Mouse (Mus musculus): ENCODE results near the gene Spef1. TPM values are rescaled to one million over a fixed set of nuclear protein-coding genes. Genes with fewer than 3 reads are reported as not detected.
A peak's percentile ranks its signal among the peaks of the same experiment; 100 is the strongest.

Gene Spef1
- total and polyA plus RNA-seq, 3 experiments: 0.75 to 5.6 (median 1.4) TPM

GRCm38 (mm10) chr2:131127161-131127730, 59.8 kb downstream of the Spef1 start, which contains the start of gene Hspa12b:
Hspa12b (plus strand) TSS chr2:131127280.
- Histone ChIP-seq H3K4me3 (ENCODE audit: low read depth, low read length) (peak within 1 kb of the TSS; percentile 72), H3K9me3 (replicated peaks) (no peaks in the 10 kb centered on the region), H3K36me3 (replicated peaks) (no peaks in the 10 kb centered on the region), H3K4me1 (ENCODE audit: insufficient read depth, low read depth, low read length) (peaks cover 72% of the 10 kb centered on the region), H3K27me3 (ENCODE audit: insufficient read depth, low read length) (peaks cover 29% of the 10 kb centered on the region)
- ATAC-seq (ENCODE audit: extremely low read depth, insufficient number of reproducible peaks, low FRiP score, poor library complexity, severe bottlenecking): peak; percentile 55
- no peak for TF ChIP-seq POLR2AphosphoS5 (IDR thresholded peaks at IDR 0.05; ENCODE audit: insufficient replicate concordance, low read depth, low read length)
- no peak for TF ChIP-seq TAL1 (conservative IDR thresholded peaks at IDR 0.05; ENCODE audit: low read depth, low read length)
- no peak for TF ChIP-seq CTCF (IDR thresholded peaks at IDR 0.05; ENCODE audit: low read depth, low read length)
- TF ChIP-seq GATA2 (IDR thresholded peaks at IDR 0.05; ENCODE audit: borderline replicate concordance, low read depth, low read length): no peak
- TF ChIP-seq GATA1 (IDR thresholded peaks at IDR 0.05; ENCODE audit: borderline replicate concordance, low read length): no peak
- DNase-seq (ENCODE audit: low spot score): peak; percentile 68

GRCm38 (mm10) chr2:131125964-131126815, 60.9 kb downstream of the Spef1 start:
- no peaks in the 10 kb centered on the region for H3K36me3 ChIP-seq (replicated peaks)
- ATAC-seq (ENCODE audit: extremely low read depth, insufficient number of reproducible peaks, low FRiP score, poor library complexity, severe bottlenecking) (no peak), DNase-seq (ENCODE audit: low spot score) (no peak)
- H3K27me3 ChIP-seq (ENCODE audit: insufficient read depth, low read length): peaks cover 29% of the 10 kb centered on the region
- TF ChIP-seq GATA2 (IDR thresholded peaks at IDR 0.05; ENCODE audit: borderline replicate concordance, low read depth, low read length): no peak
- TF ChIP-seq POLR2AphosphoS5 (IDR thresholded peaks at IDR 0.05; ENCODE audit: insufficient replicate concordance, low read depth, low read length): no peak
- TF ChIP-seq GATA1 (IDR thresholded peaks at IDR 0.05; ENCODE audit: borderline replicate concordance, low read length): no peak
- TF ChIP-seq TAL1 (conservative IDR thresholded peaks at IDR 0.05; ENCODE audit: low read depth, low read length): no peak
- no peak for TF ChIP-seq CTCF (IDR thresholded peaks at IDR 0.05; ENCODE audit: low read depth, low read length)
- H3K4me1 ChIP-seq (ENCODE audit: insufficient read depth, low read depth, low read length): peaks cover 62% of the 10 kb centered on the region
- peak overlapping the region; percentile 28; the same call in 1 of the 2 replicates for H3K4me3 ChIP-seq (ENCODE audit: low read depth, low read length)
- H3K9me3 ChIP-seq (replicated peaks): no peaks in the 10 kb centered on the region

GRCm38 (mm10) chr2:131125157-131125963, 61.7 kb downstream of the Spef1 start:
- TF ChIP-seq GATA2 (IDR thresholded peaks at IDR 0.05; ENCODE audit: borderline replicate concordance, low read depth, low read length) (no peak), TAL1 (conservative IDR thresholded peaks at IDR 0.05; ENCODE audit: low read depth, low read length) (no peak), GATA1 (IDR thresholded peaks at IDR 0.05; ENCODE audit: borderline replicate concordance, low read length) (no peak), CTCF (IDR thresholded peaks at IDR 0.05; ENCODE audit: low read depth, low read length) (no peak), POLR2AphosphoS5 (IDR thresholded peaks at IDR 0.05; ENCODE audit: insufficient replicate concordance, low read depth, low read length) (no peak)
- Histone ChIP-seq H3K4me3 (ENCODE audit: low read depth, low read length) (no peak overlapping the region; the same call in 1 of the 2 replicates), H3K27me3 (ENCODE audit: insufficient read depth, low read length) (peaks cover 29% of the 10 kb centered on the region), H3K9me3 (replicated peaks) (no peaks in the 10 kb centered on the region), H3K4me1 (ENCODE audit: insufficient read depth, low read depth, low read length) (peaks cover 60% of the 10 kb centered on the region), H3K36me3 (replicated peaks) (no peaks in the 10 kb centered on the region)
- DNase-seq (ENCODE audit: low spot score): no peak
- ATAC-seq (ENCODE audit: extremely low read depth, insufficient number of reproducible peaks, low FRiP score, poor library complexity, severe bottlenecking): no peak

GRCm38 (mm10) chr2:131124166-131124565, 62.9 kb downstream of the Spef1 start:
- no peaks in the 10 kb centered on the region for H3K36me3 ChIP-seq (replicated peaks)
- ATAC-seq (ENCODE audit: extremely low read depth, insufficient number of reproducible peaks, low FRiP score, poor library complexity, severe bottlenecking) (no peak), DNase-seq (ENCODE audit: low spot score) (no peak)
- TF ChIP-seq POLR2AphosphoS5 (IDR thresholded peaks at IDR 0.05; ENCODE audit: insufficient replicate concordance, low read depth, low read length) (no peak), CTCF (IDR thresholded peaks at IDR 0.05; ENCODE audit: low read depth, low read length) (no peak), TAL1 (conservative IDR thresholded peaks at IDR 0.05; ENCODE audit: low read depth, low read length) (no peak), GATA2 (IDR thresholded peaks at IDR 0.05; ENCODE audit: borderline replicate concordance, low read depth, low read length) (no peak), GATA1 (IDR thresholded peaks at IDR 0.05; ENCODE audit: borderline replicate concordance, low read length) (no peak)
- no peaks in the 10 kb centered on the region for H3K9me3 ChIP-seq (replicated peaks)
- peaks cover 28% of the 10 kb centered on the region for H3K27me3 ChIP-seq (ENCODE audit: insufficient read depth, low read length)
- peaks cover 52% of the 10 kb centered on the region for H3K4me1 ChIP-seq (ENCODE audit: insufficient read depth, low read depth, low read length)
- no peak overlapping the region for H3K4me3 ChIP-seq (ENCODE audit: low read depth, low read length)

Other genes starting within 250 kb of the Spef1 start
- gene Gfra4, start 144.2 kb downstream of the Spef1 start, total RNA-seq (2014; fragmentation: Nextera tagmentation): not detected in 2 replicates
- gene Gfra4, start 144.2 kb downstream of the Spef1 start, total RNA-seq (2017): not detected in 2 replicates
- not detected in 2 replicates for gene Gfra4, start 144.2 kb downstream of the Spef1 start, polyA plus RNA-seq (2012)
- gene Adam33, start 123.5 kb downstream of the Spef1 start, total RNA-seq (2014; fragmentation: Nextera tagmentation): not detected in 2 replicates
- gene Adam33, start 123.5 kb downstream of the Spef1 start, total RNA-seq (2017): 0.06 and 0.27 TPM in 2 replicates
- not detected in 2 replicates for gene Adam33, start 123.5 kb downstream of the Spef1 start, polyA plus RNA-seq (2012)
- not detected in 2 replicates for gene Siglec1, start 100.5 kb downstream of the Spef1 start, total RNA-seq (2014; fragmentation: Nextera tagmentation)
- gene Siglec1, start 100.5 kb downstream of the Spef1 start, total RNA-seq (2017): 0.06 and 0.16 TPM in 2 replicates
- not detected in 2 replicates for gene Siglec1, start 100.5 kb downstream of the Spef1 start, polyA plus RNA-seq (2012)
- 0.83 and 0.98 TPM in 2 replicates for gene Hspa12b, start 60.0 kb downstream of the Spef1 start, total RNA-seq (2014; fragmentation: Nextera tagmentation)
- gene Hspa12b, start 60.0 kb downstream of the Spef1 start, total RNA-seq (2017): 1.8 and 2.2 TPM in 2 replicates
- 2.9 TPM in 2 replicates for gene Hspa12b, start 60.0 kb downstream of the Spef1 start, polyA plus RNA-seq (2012)
- not detected in 2 replicates for gene Gm11037, start 53.8 kb downstream of the Spef1 start, total RNA-seq (2014; fragmentation: Nextera tagmentation)
- not detected in 2 replicates for gene Gm11037, start 53.8 kb downstream of the Spef1 start, total RNA-seq (2017)
- gene Gm11037, start 53.8 kb downstream of the Spef1 start, polyA plus RNA-seq (2012): not detected in 2 replicates
- gene 1700037H04Rik, start 27.2 kb downstream of the Spef1 start, total RNA-seq (2014; fragmentation: Nextera tagmentation): 81.9 and 98.7 TPM in 2 replicates
- gene 1700037H04Rik, start 27.2 kb downstream of the Spef1 start, total RNA-seq (2017): 28.1 and 30.2 TPM in 2 replicates
- 155 and 173 TPM in 2 replicates for gene 1700037H04Rik, start 27.2 kb downstream of the Spef1 start, polyA plus RNA-seq (2012)
- 4.5 and 5.6 TPM in 2 replicates for gene Cenpb, start 7.2 kb downstream of the Spef1 start, total RNA-seq (2014; fragmentation: Nextera tagmentation)
- gene Cenpb, start 7.2 kb downstream of the Spef1 start, total RNA-seq (2017): 7.4 and 8.6 TPM in 2 replicates
- gene Cenpb, start 7.2 kb downstream of the Spef1 start, polyA plus RNA-seq (2012): 29.5 and 35.4 TPM in 2 replicates
- gene Cdc25b, start 333 bp downstream of the Spef1 start, total RNA-seq (2014; fragmentation: Nextera tagmentation): 14.0 and 85.9 TPM in 2 replicates
- 12.6 and 14.2 TPM in 2 replicates for gene Cdc25b, start 333 bp downstream of the Spef1 start, total RNA-seq (2017)
- 6.0 and 7.0 TPM in 2 replicates for gene Cdc25b, start 333 bp downstream of the Spef1 start, polyA plus RNA-seq (2012)
- gene Ap5s1, start 19.8 kb upstream of the Spef1 start, total RNA-seq (2014; fragmentation: Nextera tagmentation): 5.1 and 31.3 TPM in 2 replicates
- gene Ap5s1, start 19.8 kb upstream of the Spef1 start, total RNA-seq (2017): 5.1 and 5.2 TPM in 2 replicates
- gene Ap5s1, start 19.8 kb upstream of the Spef1 start, polyA plus RNA-seq (2012): 3.3 and 8.4 TPM in 2 replicates
- 18.8 and 21.2 TPM in 2 replicates for gene Mavs, start 46.8 kb upstream of the Spef1 start, total RNA-seq (2014; fragmentation: Nextera tagmentation)
- gene Mavs, start 46.8 kb upstream of the Spef1 start, total RNA-seq (2017): 12.2 and 13.9 TPM in 2 replicates
- 2.3 and 5.6 TPM in 2 replicates for gene Mavs, start 46.8 kb upstream of the Spef1 start, polyA plus RNA-seq (2012)
- gene Pank2, start 75.2 kb upstream of the Spef1 start, total RNA-seq (2014; fragmentation: Nextera tagmentation): 79.5 and 101 TPM in 2 replicates
- 53.3 and 57.4 TPM in 2 replicates for gene Pank2, start 75.2 kb upstream of the Spef1 start, total RNA-seq (2017)
- 14.9 and 22.6 TPM in 2 replicates for gene Pank2, start 75.2 kb upstream of the Spef1 start, polyA plus RNA-seq (2012)
- gene Rnf24, start 165.6 kb upstream of the Spef1 start, total RNA-seq (2014; fragmentation: Nextera tagmentation): 0.29 and 1.2 TPM in 2 replicates
- 0.93 and 1.8 TPM in 2 replicates for gene Rnf24, start 165.6 kb upstream of the Spef1 start, total RNA-seq (2017)
- 0.44 and 0.69 TPM in 2 replicates for gene Rnf24, start 165.6 kb upstream of the Spef1 start, polyA plus RNA-seq (2012)

All from G1E (cell line).